Mouse (Mus musculus) CH12.LX (cell line): ENCODE data around the gene Slc12a4. TPM values are rescaled to one million over a fixed set of nuclear protein-coding genes. Genes with fewer than 3 reads are reported as not detected.

Source experiments
- DNase-seq: peaks from one replicate; pipeline ENCODE4 v3.0.0-alpha.2; 2013; ENCODE audit errors: extremely low read depth
- H3K27ac ChIP-seq: 2 replicates; pipeline ENCODE4 v1.5.1; 2012; ENCODE audit warnings: low read depth, mild to moderate bottlenecking, control low read depth, moderate library complexity; ENCODE audit not compliant: insufficient read depth
- H3K27me3 ChIP-seq: replicated peaks from 2 replicates; pipeline ENCODE3; 2012; ENCODE audit warnings: inconsistent platforms
- H3K36me3 ChIP-seq, 2 experiments: replicated peaks in 1 of 2; 2 replicates each; pipeline versions ENCODE3 to v1.6.1; 2012; ENCODE audit warnings: inconsistent platforms in 1 of 2, low read length in 1 of 2, mild to moderate bottlenecking in 1 of 2, mixed read lengths in 1 of 2, moderate library complexity in 1 of 2; ENCODE audit not compliant: control insufficient read depth in 1 of 2, insufficient read depth in 1 of 2
- H3K4me1 ChIP-seq, 2 experiments: 2 replicates each; pipeline ENCODE4 v1.6.1; 2012; ENCODE audit warnings: inconsistent platforms in 1 of 2, moderate library complexity in 1 of 2; ENCODE audit not compliant: insufficient read depth in 2 of 2, control insufficient read depth in 1 of 2
- H3K4me2 ChIP-seq: 2 replicates; pipeline ENCODE4 v1.6.1; 2012; ENCODE audit warnings: low read depth, mild to moderate bottlenecking, control low read depth; ENCODE audit not compliant: poor library complexity, insufficient read depth, severe bottlenecking
- H3K4me3 ChIP-seq, 3 experiments: fragments of 150-350 bp in 1 of 3; sonication (generic) in 1 of 3; replicated peaks in 1 of 3; 2 replicates each; pipeline versions ENCODE3 to v1.5.1; 2011 to 2012; ENCODE audit warnings: low read depth in 2 of 3, low read length in 2 of 3, mild to moderate bottlenecking in 2 of 3, moderate library complexity in 2 of 3, control low read depth in 1 of 3, improper control_type of control experiment in 1 of 3, inconsistent platforms in 1 of 3, mixed read lengths in 1 of 3; ENCODE audit not compliant: poor library complexity in 1 of 3
- H3K79me2 ChIP-seq: replicated peaks from 2 replicates; pipeline ENCODE4 v1.6.1; 2012; ENCODE audit warnings: mild to moderate bottlenecking, moderate library complexity; ENCODE audit not compliant: control insufficient read depth, poor library complexity, insufficient read depth, severe bottlenecking; ENCODE audit errors: extremely low read depth
- H3K9ac ChIP-seq: 2 replicates; pipeline ENCODE4 v1.6.1; 2012; ENCODE audit warnings: low read depth, mild to moderate bottlenecking, control low read depth, moderate library complexity; ENCODE audit not compliant: insufficient read depth
- H3K9me3 ChIP-seq: replicated peaks from 2 replicates; pipeline ENCODE3; 2012; ENCODE audit warnings: low read length, inconsistent platforms, mixed read lengths
- BHLHE40 ChIP-seq: IDR thresholded peaks from 2 replicates; pipeline ENCODE4 v1.6.1; 2011; ENCODE audit warnings: mild to moderate bottlenecking, low read depth, low read length, improper control_type of control experiment
- CHD2 ChIP-seq: IDR thresholded peaks from 2 replicates; pipeline ENCODE4 v1.6.1; 2011; ENCODE audit warnings: low read length, improper control_type of control experiment
- CTCF ChIP-seq, 2 experiments: IDR thresholded peaks in 1 of 2; conservative IDR thresholded peaks in 1 of 2; 2 replicates each; pipeline ENCODE4 v1.5.1; 2011 to 2012; ENCODE audit warnings: low read depth in 2 of 2, low read length in 2 of 2, improper control_type of control experiment in 1 of 2, inconsistent platforms in 1 of 2, mild to moderate bottlenecking in 1 of 2, moderate library complexity in 1 of 2
- ELF1 ChIP-seq: IDR thresholded peaks from 2 replicates; pipeline ENCODE4 v1.6.1; 2014; ENCODE audit warnings: low read depth, mild to moderate bottlenecking, inconsistent platforms, low read length, improper control_type of control experiment
- EP300 ChIP-seq: IDR thresholded peaks from 2 replicates; pipeline ENCODE4 v1.6.1; 2011; ENCODE audit warnings: low read length, improper control_type of control experiment
- ETS1 ChIP-seq: conservative IDR thresholded peaks from 2 replicates; pipeline ENCODE4 v1.6.1; 2012; ENCODE audit warnings: low read depth, mild to moderate bottlenecking, inconsistent platforms, low read length, improper control_type of control experiment, moderate library complexity
- HCFC1 ChIP-seq: IDR thresholded peaks from 2 replicates; pipeline ENCODE4 v1.6.1; 2012; ENCODE audit warnings: low read depth, mild to moderate bottlenecking, inconsistent platforms, low read length, improper control_type of control experiment
- IRF4 ChIP-seq: IDR thresholded peaks from 2 replicates; pipeline ENCODE4 v1.6.1; 2014; ENCODE audit warnings: low read depth, mild to moderate bottlenecking, inconsistent platforms, low read length, improper control_type of control experiment
- JUND ChIP-seq: conservative IDR thresholded peaks from 2 replicates; pipeline ENCODE4 v1.6.1; 2011; ENCODE audit warnings: low read depth, low read length, improper control_type of control experiment
- KAT2A ChIP-seq: IDR thresholded peaks from 2 replicates; pipeline ENCODE4 v1.6.1; 2012; ENCODE audit warnings: low read length, improper control_type of control experiment, inconsistent platforms; ENCODE audit not compliant: insufficient replicate concordance
- MEF2A ChIP-seq: IDR thresholded peaks from 2 replicates; pipeline ENCODE4 v1.6.1; 2014; ENCODE audit warnings: low read depth, mild to moderate bottlenecking, inconsistent platforms, low read length, improper control_type of control experiment, borderline replicate concordance
- MXI1 ChIP-seq: IDR thresholded peaks from 2 replicates; pipeline ENCODE4 v1.6.1; 2011; ENCODE audit warnings: mild to moderate bottlenecking, low read depth, low read length, improper control_type of control experiment
- NRF1 ChIP-seq: IDR thresholded peaks from 2 replicates; pipeline ENCODE4 v1.6.1; 2014; ENCODE audit warnings: low read depth, mild to moderate bottlenecking, inconsistent platforms, low read length, improper control_type of control experiment, moderate library complexity
- PAX5 ChIP-seq: IDR thresholded peaks from 2 replicates; pipeline ENCODE4 v1.6.1; 2012; ENCODE audit warnings: low read length, inconsistent platforms, mixed read lengths
- POLR2AphosphoS2 ChIP-seq: IDR thresholded peaks from 2 replicates; pipeline ENCODE4 v1.6.1; 2011; ENCODE audit warnings: low read depth, low read length, improper control_type of control experiment
- RAD21 ChIP-seq: IDR thresholded peaks from 2 replicates; pipeline ENCODE4 v1.6.1; 2011; ENCODE audit warnings: low read depth, mild to moderate bottlenecking, low read length, improper control_type of control experiment, moderate library complexity
- RCOR1 ChIP-seq: conservative IDR thresholded peaks from 2 replicates; pipeline ENCODE4 v1.6.1; 2012; ENCODE audit warnings: low read depth, mild to moderate bottlenecking, inconsistent platforms, low read length, improper control_type of control experiment
- TCF12 ChIP-seq: IDR thresholded peaks from 2 replicates; pipeline ENCODE4 v1.6.1; 2014; ENCODE audit warnings: low read depth, mild to moderate bottlenecking, inconsistent platforms, low read length, improper control_type of control experiment
- UBTF ChIP-seq: IDR thresholded peaks from 2 replicates; pipeline ENCODE4 v1.6.1; 2012; ENCODE audit warnings: low read depth, mild to moderate bottlenecking, inconsistent platforms, low read length, improper control_type of control experiment, moderate library complexity
- ZC3H11A ChIP-seq: IDR thresholded peaks from 2 replicates; pipeline ENCODE4 v1.6.1; 2012; ENCODE audit warnings: low read depth, mild to moderate bottlenecking, inconsistent platforms, low read length, improper control_type of control experiment
- ZMIZ1 ChIP-seq: IDR thresholded peaks from 2 replicates; pipeline ENCODE4 v1.6.1; 2012; ENCODE audit warnings: low read depth, mild to moderate bottlenecking, inconsistent platforms, low read length, improper control_type of control experiment
- ZNF384 ChIP-seq: IDR thresholded peaks from 2 replicates; pipeline ENCODE4 v1.6.1; 2012; ENCODE audit warnings: low read depth, low read length, improper control_type of control experiment, inconsistent platforms
- dilution Hi-C: fragments of 300-500 bp; cut with MboI; formaldehyde crosslinking; loops from 2 replicates; pipeline ENCODE4 v1.14.3; 2020; ENCODE audit warnings: low sequenced_read_pairs; ENCODE audit not compliant: extremely low pct_unique_long_range_greater_than_20kb, extremely low pct_ligation_motif_present
- in situ Hi-C: fragments of 300-500 bp; cut with MboI; formaldehyde crosslinking; loops from 3 replicates; pipeline ENCODE4 v1.14.3; 2019; ENCODE audit warnings: low sequenced_read_pairs, low pct_ligation_motif_present, low pct_unique_long_range_greater_than_20kb, mixed read lengths
- polyA plus RNA-seq: library from polyadenylated mRNA; unstranded; fragments of >175 nt; gene quantifications from 2 replicates; pipeline ENCODE4 v1.2.1, GENCODE M21; 2012; ENCODE audit warnings: low read depth; ENCODE audit not compliant: insufficient read length
- total RNA-seq, 2 experiments: library from RNA; depleted of rRNA; stranded (reverse); fragments of 300-350 nt in 1 of 2; fragments of >200 nt in 1 of 2; gene quantifications; 2 replicates each; pipeline ENCODE4 v1.2.3; 2012 to 2014

Gene Slc12a4
- total and polyA plus RNA-seq, 3 experiments, result 4.2 to 9.4 (median 8.1) TPM

GRCm38 (mm10) chr8:105996359-105996758, 30.5 kb upstream of the Slc12a4 start:
- Histone ChIP-seq H3K36me3 (no peaks in the 10 kb centered on the region), H3K27ac (no peak overlapping the region), H3K4me3 (no peak overlapping the region), H3K9ac (no peak overlapping the region), H3K9me3 (no peaks in the 10 kb centered on the region), H3K4me1 (peaks cover 13 to 36% of the 10 kb centered on the region in 2 experiments), H3K79me2 (no peaks in the 10 kb centered on the region), H3K27me3 (peaks cover 2% of the 10 kb centered on the region), H3K4me2 (no peak overlapping the region)
- in situ Hi-C loops, result no loop called here
- DNase-seq, result no peak
- dilution Hi-C loops, result no loop called here
- TF ChIP-seq CHD2, result no peak
- no peak for TF ChIP-seq ZC3H11A
- no peak for TF ChIP-seq MXI1
- no peak for TF ChIP-seq ZNF384
- no peak for TF ChIP-seq EP300
- TF ChIP-seq TCF12, result no peak
- TF ChIP-seq MEF2A, result no peak
- no peak for TF ChIP-seq PAX5
- no peak for TF ChIP-seq KAT2A
- TF ChIP-seq ELF1, result no peak
- no peak for TF ChIP-seq IRF4
- no peak for TF ChIP-seq HCFC1
- TF ChIP-seq JUND, result no peak
- no peak for TF ChIP-seq BHLHE40
- no peak for TF ChIP-seq ZMIZ1
- TF ChIP-seq UBTF, result no peak
- TF ChIP-seq CTCF (conservative IDR thresholded peaks at IDR 0.05 in 1 of 2, IDR thresholded peaks at IDR 0.05 in 1 of 2; ENCODE audit: low read depth in 2 of 2, low read length in 2 of 2), result no peak
- no peak for TF ChIP-seq ETS1

GRCm38 (mm10) chr8:105993226-105993625, 27.3 kb upstream of the Slc12a4 start:
- no peak overlapping the region for H3K9ac ChIP-seq
- no peak for TF ChIP-seq POLR2AphosphoS2
- no peak for TF ChIP-seq RAD21
- TF ChIP-seq RCOR1, result no peak
- TF ChIP-seq NRF1, result no peak
- TF ChIP-seq BHLHE40, result no peak
- H3K36me3 ChIP-seq, result no peaks in the 10 kb centered on the region
- peaks cover 2% of the 10 kb centered on the region for H3K27me3 ChIP-seq
- no peaks in the 10 kb centered on the region for H3K9me3 ChIP-seq
- dilution Hi-C loops, result no loop called here
- no peak overlapping the region for H3K27ac ChIP-seq
- in situ Hi-C loops, result loop anchor here (5.0 kb wide), 1 partner anchor 34 kb away; no protein-coding TSS in a partner anchor
- H3K4me2 ChIP-seq, result peak overlapping the region; percentile 83
- H3K4me3 ChIP-seq, result no peak overlapping the region
- no peak for DNase-seq
- peaks cover 16 to 44% of the 10 kb centered on the region in 2 experiments for H3K4me1 ChIP-seq
- H3K79me2 ChIP-seq, result no peaks in the 10 kb centered on the region
